Mouse (Mus musculus) hindbrain, embryonic 12.5 days (tissue): ENCODE data around the gene Aebp1. TPM values are rescaled to one million over a fixed set of nuclear protein-coding genes. Genes with fewer than 3 reads are reported as not detected.

Source experiments
- ATAC-seq: fragments of 200-750 bp; cut with Nextera tagmentation; 2 replicates; pipeline ENCODE4 v1.8.0; 2017; ENCODE audit warnings: moderate TSS enrichment; ENCODE audit not compliant: low FRiP score
- H3K27ac ChIP-seq: fragments of 300-500 bp; sonication (generic); 2 replicates; pipeline ENCODE4 v1.5.1; 2016; ENCODE audit warnings: mild to moderate bottlenecking
- H3K27me3 ChIP-seq: fragments of 300-500 bp; sonication (generic); 2 replicates; pipeline ENCODE4 v1.6.1; 2016; ENCODE audit warnings: mild to moderate bottlenecking
- H3K36me3 ChIP-seq: fragments of 300-500 bp; sonication (generic); 2 replicates; pipeline ENCODE4 v1.6.1; 2016; ENCODE audit warnings: mild to moderate bottlenecking
- H3K4me1 ChIP-seq: fragments of 300-500 bp; sonication (generic); 2 replicates; pipeline ENCODE4 v1.6.1; 2016
- H3K4me2 ChIP-seq: fragments of 300-500 bp; sonication (generic); replicated peaks from 2 replicates; pipeline ENCODE4 v1.6.1; 2016; ENCODE audit warnings: mild to moderate bottlenecking
- H3K4me3 ChIP-seq: fragments of 300-500 bp; sonication (generic); 2 replicates; pipeline ENCODE4 v1.5.1; 2016; ENCODE audit warnings: mild to moderate bottlenecking
- H3K9ac ChIP-seq: fragments of 300-500 bp; sonication (generic); 2 replicates; pipeline ENCODE4 v1.6.1; 2016; ENCODE audit warnings: mild to moderate bottlenecking, moderate library complexity
- H3K9me3 ChIP-seq: fragments of 300-500 bp; sonication (generic); replicated peaks from 2 replicates; pipeline ENCODE4 v1.6.1; 2016; ENCODE audit warnings: mild to moderate bottlenecking
- WGBS: fragments of 180-500 bp; shearing (Covaris S2); methylation state at CpG from one replicate; pipeline ENCODE4 v1.1.7; 2016; 5-methylcytosine and 5-hydroxymethylcytosine counted together
- polyA plus RNA-seq: library from polyadenylated mRNA; unstranded; fragments of >200 nt; fragmentation: Nextera tagmentation; extraction: Ambion mirVana; gene quantifications from 2 replicates; pipeline ENCODE4 v1.2.1, GENCODE M21; 2016

The Aebp1 gene
- polyA plus RNA-seq, 1 experiment from 2014 or later: 41.4 TPM

DNA sequence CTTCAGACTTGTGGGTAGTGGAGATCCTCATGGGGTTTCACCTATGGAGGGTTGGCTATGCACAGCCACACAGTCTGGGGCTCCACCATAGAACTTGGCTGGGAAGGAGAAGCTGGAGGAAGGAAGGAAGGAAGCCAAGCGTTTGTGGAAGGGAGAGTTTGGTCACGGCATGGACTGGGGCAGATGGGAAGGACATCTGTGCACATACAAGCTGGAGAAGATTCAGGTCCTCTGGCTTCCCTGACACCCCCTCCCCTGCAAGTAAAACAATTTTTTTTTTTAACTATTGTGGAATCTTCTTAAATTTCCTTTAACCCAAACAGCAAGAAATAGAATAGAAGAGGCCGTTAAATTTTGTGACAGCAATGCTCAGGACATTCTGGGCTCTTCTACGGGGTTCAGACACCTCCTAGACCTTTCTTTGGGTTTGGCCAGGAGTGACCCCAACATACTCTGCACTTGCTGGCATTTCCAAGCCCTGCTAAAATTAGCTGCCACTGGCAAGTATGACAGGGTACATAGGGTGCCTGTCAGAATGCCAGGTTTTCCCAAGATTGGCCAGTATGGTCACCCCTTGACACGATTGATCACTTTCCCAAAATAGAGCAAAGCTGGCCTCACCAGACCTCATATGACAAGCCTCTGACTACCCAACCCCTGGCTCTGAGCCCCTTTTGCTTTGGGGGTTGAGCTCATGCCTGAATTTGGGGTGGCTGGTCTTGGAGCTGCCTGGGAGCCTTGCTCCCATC lies 53.9 kb downstream of the Aebp1 start:
- no peaks in the 10 kb centered on the region for H3K27me3 ChIP-seq
- no peak overlapping the region for H3K4me3 ChIP-seq
- WGBS: 79% methylated on average over 5 of the region's 5 CpGs
- no peak for ATAC-seq
- no peaks in the 10 kb centered on the region for H3K36me3 ChIP-seq
- no peak overlapping the region for H3K4me2 ChIP-seq
- H3K4me1 ChIP-seq: no peaks in the 10 kb centered on the region
- no peak overlapping the region for H3K27ac ChIP-seq
- H3K9me3 ChIP-seq: no peaks in the 10 kb centered on the region
- no peak overlapping the region for H3K9ac ChIP-seq

GRCm38 (mm10) chr11:5916178-5916548 lies 54.4 kb downstream of the Aebp1 start:
- H3K9ac ChIP-seq: no peak overlapping the region
- no peak overlapping the region for H3K4me2 ChIP-seq
- H3K27me3 ChIP-seq: no peaks in the 10 kb centered on the region
- ATAC-seq: no peak
- no peaks in the 10 kb centered on the region for H3K4me1 ChIP-seq
- no peaks in the 10 kb centered on the region for H3K36me3 ChIP-seq
- H3K9me3 ChIP-seq: no peaks in the 10 kb centered on the region
- 82% methylated on average over 8 of the region's 8 CpGs for WGBS
- no peak overlapping the region for H3K4me3 ChIP-seq
- no peak overlapping the region for H3K27ac ChIP-seq

GRCm38 (mm10) chr11:5918111-5918510 lies 56.4 kb downstream of the Aebp1 start:
- Histone ChIP-seq H3K36me3 (no peaks in the 10 kb centered on the region), H3K4me2 (no peak overlapping the region), H3K27me3 (no peaks in the 10 kb centered on the region), H3K27ac (no peak overlapping the region), H3K9me3 (no peaks in the 10 kb centered on the region), H3K9ac (no peak overlapping the region), H3K4me1 (no peaks in the 10 kb centered on the region), H3K4me3 (no peak overlapping the region)
- 65% methylated on average over 2 of the region's 2 CpGs for WGBS
- no peak for ATAC-seq

DNA sequence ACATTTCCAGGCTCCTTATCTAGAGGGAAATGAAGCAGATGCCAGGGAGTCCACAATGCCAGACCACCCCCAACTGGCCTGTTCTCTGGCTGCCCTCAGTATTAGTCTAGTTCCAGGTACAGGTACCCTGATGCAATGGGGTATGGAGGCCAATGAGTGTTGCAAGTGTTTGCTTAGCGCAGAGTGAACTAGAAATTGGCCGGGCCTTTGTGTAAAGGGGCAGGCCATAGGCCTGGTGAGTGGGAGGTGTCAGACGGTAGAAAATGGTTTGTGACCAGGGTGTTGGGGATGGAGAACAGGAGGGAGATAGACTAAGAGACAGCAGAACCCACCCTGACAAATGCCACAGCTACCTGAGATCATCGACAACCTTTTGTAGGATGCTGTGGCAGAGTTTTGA lies 57.9 kb downstream of the Aebp1 start:
- 95% methylated on average over 4 of the region's 4 CpGs for WGBS
- Histone ChIP-seq H3K36me3 (no peaks in the 10 kb centered on the region), H3K4me3 (no peak overlapping the region), H3K27me3 (no peaks in the 10 kb centered on the region), H3K4me1 (no peaks in the 10 kb centered on the region), H3K9ac (no peak overlapping the region), H3K27ac (no peak overlapping the region), H3K9me3 (no peaks in the 10 kb centered on the region), H3K4me2 (no peak overlapping the region)
- no peak for ATAC-seq

DNA sequence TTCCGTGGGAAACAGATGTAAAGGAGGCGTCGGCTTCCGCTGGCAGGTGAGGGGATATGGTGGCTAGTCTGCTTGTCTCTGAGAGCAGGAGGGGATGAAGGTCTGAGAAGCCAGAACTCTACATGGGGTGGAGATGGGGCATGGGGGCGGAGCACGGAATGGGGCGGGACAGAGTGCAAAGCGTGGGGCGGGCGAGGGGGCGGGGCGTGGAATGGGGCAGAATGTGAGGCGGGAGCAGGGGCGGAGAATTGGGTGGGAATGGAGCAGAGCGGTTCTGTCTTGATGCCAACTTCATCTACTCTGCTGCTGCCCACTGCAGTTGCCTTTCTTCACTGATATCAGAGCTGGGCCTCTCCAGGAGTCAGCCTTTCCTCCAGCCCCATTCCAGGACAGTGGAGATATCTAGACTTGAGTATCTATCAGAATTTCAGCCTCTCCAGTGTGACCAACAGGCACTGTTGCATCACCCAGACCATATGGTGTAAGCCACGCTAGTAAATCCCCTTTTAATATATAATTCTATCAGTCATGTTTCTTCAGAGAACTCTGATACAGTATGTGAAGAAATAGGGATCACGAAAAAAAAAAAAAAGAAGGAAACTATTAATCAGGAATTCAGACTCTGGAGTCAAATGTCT lies 58.7 kb downstream of the Aebp1 start:
- Histone ChIP-seq H3K9ac (no peak overlapping the region), H3K4me2 (no peak overlapping the region), H3K27me3 (no peaks in the 10 kb centered on the region), H3K36me3 (no peaks in the 10 kb centered on the region), H3K27ac (no peak overlapping the region), H3K4me3 (no peak overlapping the region), H3K4me1 (no peaks in the 10 kb centered on the region), H3K9me3 (no peaks in the 10 kb centered on the region)
- WGBS: 37% methylated on average over 17 of the region's 17 CpGs
- no peak for ATAC-seq

Other genes starting within 250 kb of the Aebp1 start
- gene Mrps24, start 146.3 kb upstream of the Aebp1 start, polyA plus RNA-seq: 137 and 162 TPM in 2 replicates
- gene Urgcp, start 99.6 kb upstream of the Aebp1 start, polyA plus RNA-seq: 26.1 and 26.6 TPM in 2 replicates
- 145 and 153 TPM in 2 replicates for gene Dbnl, start 73.5 kb upstream of the Aebp1 start, polyA plus RNA-seq
- gene Pgam2, start 58.2 kb upstream of the Aebp1 start, polyA plus RNA-seq: 6.6 and 13.2 TPM in 2 replicates
- 8.5 TPM in 2 replicates for gene Polm, start 23.9 kb upstream of the Aebp1 start, polyA plus RNA-seq
- 79.6 and 84.1 TPM in 2 replicates for gene Pold2, start 16.3 kb downstream of the Aebp1 start, polyA plus RNA-seq
- gene Myl7, start 36.8 kb downstream of the Aebp1 start, polyA plus RNA-seq: 1.1 and 1.7 TPM in 2 replicates
- 3.6 and 4.0 TPM in 2 replicates for gene Gck, start 88.1 kb downstream of the Aebp1 start, polyA plus RNA-seq
- gene Ykt6, start 93.7 kb downstream of the Aebp1 start, polyA plus RNA-seq: 59.0 and 60.9 TPM in 2 replicates
- 16.5 and 17.3 TPM in 2 replicates for gene Camk2b, start 204.4 kb downstream of the Aebp1 start, polyA plus RNA-seq